Mouse (Mus musculus) heart, embryonic 11.5 days (tissue): Measurements from ENCODE around the gene Tspan11. TPM values are rescaled to one million over a fixed set of nuclear protein-coding genes. Genes with fewer than 3 reads are reported as not detected.

Experiments
- ATAC-seq: fragments of 200-750 bp; cut with Nextera tagmentation; replicated peaks from 2 replicates; pipeline ENCODE4 v1.8.0; 2017; ENCODE audit warnings: moderate library complexity; ENCODE audit not compliant: insufficient number of reproducible peaks, low FRiP score, low TSS enrichment
- H3K27ac ChIP-seq: fragments of 300-500 bp; sonication (generic); 2 replicates; pipeline ENCODE4 v1.5.1; 2014; ENCODE audit warnings: mild to moderate bottlenecking, low read depth, low read length
- H3K27me3 ChIP-seq: fragments of 300-500 bp; sonication (generic); 2 replicates; pipeline ENCODE4 v1.6.1; 2014; ENCODE audit warnings: mild to moderate bottlenecking, low read length, mixed read lengths; ENCODE audit not compliant: control insufficient read depth, insufficient read depth
- H3K36me3 ChIP-seq: fragments of 300-500 bp; sonication (generic); 2 replicates; pipeline ENCODE4 v1.6.1; 2014; ENCODE audit warnings: mild to moderate bottlenecking, low read length, moderate library complexity, mixed read lengths; ENCODE audit not compliant: control insufficient read depth, insufficient read depth
- H3K4me1 ChIP-seq: fragments of 300-500 bp; sonication (generic); 2 replicates; pipeline ENCODE4 v1.6.1; 2014; ENCODE audit warnings: low read length; ENCODE audit not compliant: control insufficient read depth, insufficient read depth
- H3K4me2 ChIP-seq: fragments of 300-500 bp; sonication (generic); 2 replicates; pipeline ENCODE4 v1.6.1; 2014; ENCODE audit warnings: mild to moderate bottlenecking, moderate library complexity
- H3K4me3 ChIP-seq: fragments of 300-500 bp; sonication (generic); 2 replicates; pipeline ENCODE4 v1.5.1; 2014; ENCODE audit warnings: low read depth, low read length
- H3K9ac ChIP-seq: fragments of 300-500 bp; sonication (generic); 2 replicates; pipeline ENCODE4 v1.6.1; 2014; ENCODE audit warnings: mild to moderate bottlenecking, low read depth, low read length, moderate library complexity
- H3K9me3 ChIP-seq: fragments of 300-500 bp; sonication (generic); replicated peaks from 2 replicates; pipeline ENCODE4 v1.6.1; 2016; ENCODE audit warnings: low read length; ENCODE audit not compliant: control insufficient read depth
- WGBS: fragments of 180-500 bp; shearing (Covaris S2); extraction: QIAGEN DNeasy Blood & Tissue Kit; methylation state at CpG from one replicate; pipeline ENCODE4 v1.1.7; 2014; ENCODE audit not compliant: insufficient replicate concordance; 5-methylcytosine and 5-hydroxymethylcytosine counted together
- polyA plus RNA-seq: library from polyadenylated mRNA; unstranded; fragments of >200 nt; fragmentation: Nextera tagmentation; extraction: Ambion mirVana; gene quantifications from 2 replicates; pipeline ENCODE4 v1.2.1, GENCODE M21; 2014

Tspan11 gene
- polyA plus RNA-seq, 1 experiment from 2014 or later, result 2.0 TPM

DNA sequence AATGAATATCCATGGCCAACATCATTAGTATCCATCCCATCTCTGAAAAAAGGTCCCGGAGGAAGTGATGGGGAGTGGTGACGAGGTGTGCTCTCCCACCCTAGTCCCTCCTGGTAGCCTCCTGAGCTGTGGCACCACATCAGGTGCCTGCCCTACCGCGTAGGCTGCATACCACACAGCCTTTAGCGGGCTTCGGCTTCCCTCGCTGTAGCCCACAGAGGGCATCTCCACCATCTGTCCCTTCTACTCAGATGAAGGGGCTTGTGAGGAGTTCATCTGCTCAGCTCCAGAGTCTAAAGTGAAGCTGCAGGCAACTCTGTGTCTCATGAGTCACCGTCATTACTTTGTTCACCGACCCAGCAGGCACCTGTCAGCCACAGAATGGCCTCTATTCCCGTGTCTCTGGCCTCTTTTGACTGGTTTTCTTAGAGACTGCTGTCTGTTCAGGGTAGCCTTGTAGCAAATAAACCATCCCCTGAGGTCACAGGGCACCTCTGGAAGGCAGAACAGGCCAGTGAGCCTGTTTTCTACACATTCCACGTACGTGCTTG lies 101.6 kb downstream of the Tspan11 start:
- no peaks in the 10 kb centered on the region for H3K9me3 ChIP-seq
- no peaks in the 10 kb centered on the region for H3K36me3 ChIP-seq
- ATAC-seq, result no peak
- peak overlapping the region; percentile 90 for H3K27ac ChIP-seq
- H3K4me2 ChIP-seq, result no peak overlapping the region
- H3K9ac ChIP-seq, result peak overlapping the region; percentile 59; the same call in 1 of the 2 replicates
- H3K27me3 ChIP-seq, result no peaks in the 10 kb centered on the region
- WGBS, result 87% methylated on average over 12 of the region's 12 CpGs
- no peak overlapping the region for H3K4me3 ChIP-seq
- H3K4me1 ChIP-seq, result peaks cover 77% of the 10 kb centered on the region

DNA sequence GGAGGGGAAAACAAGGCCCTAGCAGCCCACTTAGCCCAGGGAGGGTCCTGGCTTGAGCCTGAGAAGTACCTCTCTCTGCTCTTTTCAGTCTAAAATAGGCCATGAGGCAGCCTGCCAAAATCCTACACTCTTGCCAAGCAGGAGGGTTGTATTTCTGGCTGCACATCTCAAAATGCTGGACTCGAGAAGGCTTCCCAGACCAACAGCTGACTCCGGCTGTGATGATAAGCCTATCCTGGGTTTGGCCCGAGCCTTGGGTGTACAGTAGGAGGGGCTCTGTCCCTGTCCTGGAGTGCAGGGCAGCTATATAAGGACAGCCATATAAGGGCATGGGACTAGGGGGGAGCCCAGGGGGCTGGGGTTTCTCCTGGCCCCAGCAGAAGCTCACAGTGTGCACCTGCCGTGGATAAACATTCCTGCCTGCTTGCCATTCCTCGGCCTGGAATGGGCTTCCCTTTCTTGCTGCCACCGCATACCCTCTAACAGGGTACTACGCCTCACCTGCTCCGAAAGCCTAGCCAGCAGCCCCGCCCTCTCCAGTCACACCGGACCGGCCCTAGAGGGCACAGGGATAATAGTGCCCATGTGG lies 102.3 kb downstream of the Tspan11 start:
- Histone ChIP-seq H3K4me2 (peak overlapping the region; percentile 43), H3K4me3 (no peak overlapping the region), H3K4me1 (peaks cover 77% of the 10 kb centered on the region), H3K27ac (peak overlapping the region; percentile 90), H3K36me3 (no peaks in the 10 kb centered on the region), H3K9ac (peak overlapping the region; percentile 59), H3K9me3 (no peaks in the 10 kb centered on the region), H3K27me3 (no peaks in the 10 kb centered on the region)
- 47% methylated on average over 11 of the region's 11 CpGs for WGBS
- ATAC-seq, result peak; percentile 71

DNA sequence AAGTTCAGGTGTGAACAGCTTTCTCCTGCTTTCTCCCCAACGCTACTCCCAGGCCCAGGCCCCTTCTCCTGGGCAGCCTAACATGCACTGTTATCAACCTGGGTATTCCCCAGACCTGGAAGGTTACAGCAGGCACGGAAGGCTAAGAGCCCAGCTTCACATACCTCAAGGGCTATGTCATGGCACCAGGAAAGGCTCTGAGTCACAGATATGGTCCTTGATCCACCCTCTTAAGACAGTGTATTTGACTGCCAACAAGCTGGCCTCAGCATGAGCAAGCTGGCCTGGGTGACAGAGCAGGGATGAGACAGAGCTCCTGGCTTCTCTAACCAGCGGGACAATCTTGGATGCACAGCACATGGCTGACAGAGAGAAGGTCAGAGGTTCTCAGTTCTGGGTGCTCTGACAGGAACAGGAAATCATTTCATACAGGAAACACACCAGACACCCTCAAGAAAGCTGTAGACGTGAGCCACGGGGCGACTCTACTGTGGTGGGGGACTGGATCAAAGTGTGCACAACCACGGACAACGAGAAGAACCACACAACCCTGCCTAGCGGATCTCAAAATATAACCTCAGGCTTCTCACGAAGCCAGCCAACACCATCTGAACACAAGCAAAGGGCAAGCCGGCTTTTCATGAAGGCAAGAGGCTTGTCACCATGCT lies 104.3 kb downstream of the Tspan11 start:
- Histone ChIP-seq H3K4me3 (no peak overlapping the region), H3K4me2 (no peak overlapping the region; the same call in 1 of the 2 replicates), H3K9ac (peak overlapping the region; percentile 7; the same call in 1 of the 2 replicates), H3K27me3 (no peaks in the 10 kb centered on the region), H3K36me3 (no peaks in the 10 kb centered on the region), H3K27ac (peak overlapping the region; percentile 57), H3K4me1 (peaks cover 62% of the 10 kb centered on the region), H3K9me3 (no peaks in the 10 kb centered on the region)
- ATAC-seq, result peak; percentile 47; the same call in 1 of the 2 replicates
- 60% methylated on average over 11 of the region's 11 CpGs for WGBS

DNA sequence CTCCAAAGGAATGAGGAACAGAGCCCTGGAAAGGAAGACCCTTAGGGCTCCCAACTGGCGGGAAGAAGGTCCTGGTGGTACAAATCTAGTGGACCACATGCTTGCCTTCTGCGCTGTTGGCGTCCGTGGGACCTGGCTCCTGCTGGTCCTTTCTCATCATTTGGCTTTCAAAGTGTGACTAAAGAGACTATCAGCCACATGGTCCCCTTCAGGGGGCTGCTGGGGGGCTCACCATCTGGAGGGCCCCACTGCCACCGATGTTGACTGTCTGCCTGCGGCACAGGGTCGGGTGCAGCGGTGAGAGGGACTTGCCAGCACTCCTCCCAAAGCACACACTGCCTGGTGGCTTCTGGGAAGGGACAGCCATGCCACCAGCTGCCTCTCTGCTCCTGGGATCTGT lies 105.6 kb downstream of the Tspan11 start:
- no peak for ATAC-seq

DNA sequence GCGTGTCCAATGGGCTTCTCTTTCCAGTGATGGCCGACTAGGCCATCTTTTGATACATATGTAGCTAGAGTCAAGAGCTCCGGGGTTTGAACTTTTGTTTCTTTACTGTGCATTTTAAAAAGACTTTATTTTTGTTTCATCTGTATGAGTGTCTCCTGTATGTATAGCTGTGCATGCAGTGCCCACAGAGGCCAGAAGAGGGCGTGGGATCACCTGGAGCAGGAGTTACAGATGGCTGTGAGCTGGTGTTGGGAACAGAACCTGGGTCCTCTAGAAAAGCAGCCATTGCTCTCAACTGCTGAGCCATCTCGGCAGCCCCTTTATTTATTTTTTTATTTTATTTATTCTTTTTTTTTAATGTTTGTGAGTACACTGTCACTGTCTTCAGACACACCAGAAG lies 109.5 kb downstream of the Tspan11 start:
- no peak overlapping the region for H3K27ac ChIP-seq
- ATAC-seq, result no peak
- H3K27me3 ChIP-seq, result no peaks in the 10 kb centered on the region
- WGBS, result 71% methylated on average over 4 of the region's 5 CpGs
- H3K9me3 ChIP-seq, result no peaks in the 10 kb centered on the region
- H3K4me2 ChIP-seq, result no peak overlapping the region
- no peak overlapping the region for H3K9ac ChIP-seq
- H3K36me3 ChIP-seq, result no peaks in the 10 kb centered on the region; the same call in 1 of the 2 replicates
- no peak overlapping the region for H3K4me3 ChIP-seq
- peaks cover 14% of the 10 kb centered on the region for H3K4me1 ChIP-seq

More for the DNA sequence above, 105.6 kb downstream of the Tspan11 start:
- no peaks in the 10 kb centered on the region for H3K27me3 ChIP-seq
- no peak overlapping the region for H3K27ac ChIP-seq
- H3K4me1 ChIP-seq, result peaks cover 50% of the 10 kb centered on the region
- H3K4me3 ChIP-seq, result no peak overlapping the region
- H3K4me2 ChIP-seq, result no peak overlapping the region
- H3K36me3 ChIP-seq, result no peaks in the 10 kb centered on the region; the same call in 1 of the 2 replicates
- 80% methylated on average over 8 of the region's 8 CpGs for WGBS
- no peak overlapping the region for H3K9ac ChIP-seq
- H3K9me3 ChIP-seq, result no peaks in the 10 kb centered on the region

DNA sequence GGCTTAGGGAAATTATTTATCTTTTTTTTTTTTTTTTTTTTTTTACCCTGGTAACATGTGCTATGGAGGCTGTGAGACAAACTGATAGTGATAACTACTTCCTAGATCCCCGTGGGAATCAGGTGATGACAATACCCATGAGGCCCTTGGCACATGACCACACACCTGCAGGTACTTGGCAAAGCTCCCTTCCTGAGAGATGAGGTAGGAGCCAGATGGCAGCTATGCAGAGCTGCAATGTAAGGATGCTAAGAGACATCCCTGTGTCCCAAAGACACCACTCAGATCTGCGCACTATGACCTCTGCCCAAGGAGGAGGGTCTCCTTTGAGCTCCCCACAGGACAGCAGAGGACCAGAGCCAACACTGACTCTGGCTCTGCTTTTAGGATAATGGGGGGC lies 111.7 kb downstream of the Tspan11 start:
- no peaks in the 10 kb centered on the region for H3K9me3 ChIP-seq
- no peak overlapping the region for H3K4me3 ChIP-seq
- no peaks in the 10 kb centered on the region for H3K27me3 ChIP-seq
- WGBS, result 66% methylated on average over 2 of the region's 2 CpGs
- H3K4me1 ChIP-seq, result peaks cover 20% of the 10 kb centered on the region
- no peak overlapping the region for H3K4me2 ChIP-seq
- H3K9ac ChIP-seq, result no peak overlapping the region
- ATAC-seq, result no peak
- H3K27ac ChIP-seq, result no peak overlapping the region
- no peaks in the 10 kb centered on the region; the same call in 1 of the 2 replicates for H3K36me3 ChIP-seq

DNA sequence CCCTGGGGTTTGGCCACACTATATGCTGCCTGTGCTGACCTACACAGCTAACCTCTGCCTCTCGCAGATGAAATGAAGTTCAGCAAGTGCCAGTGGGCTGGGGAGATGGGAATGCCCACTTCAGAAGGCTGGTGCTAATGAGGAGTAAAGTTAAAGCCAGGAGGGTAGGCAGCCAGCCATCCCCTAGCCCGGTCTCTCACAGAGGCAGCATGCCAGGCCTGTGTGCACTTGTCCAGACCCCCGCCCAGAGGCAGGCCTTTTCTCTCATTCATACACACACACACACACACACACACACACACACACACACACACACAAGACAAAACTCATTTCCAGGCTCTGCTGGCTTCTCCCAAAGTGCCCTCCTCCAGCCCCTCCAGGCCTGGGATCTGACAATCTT lies 113.4 kb downstream of the Tspan11 start:
- no peak for ATAC-seq
- Histone ChIP-seq H3K4me3 (no peak overlapping the region), H3K4me2 (no peak overlapping the region), H3K36me3 (no peaks in the 10 kb centered on the region; the same call in 1 of the 2 replicates), H3K9me3 (no peaks in the 10 kb centered on the region), H3K4me1 (peaks cover 36% of the 10 kb centered on the region), H3K27ac (no peak overlapping the region), H3K9ac (no peak overlapping the region), H3K27me3 (no peaks in the 10 kb centered on the region)
- 82% methylated on average over 3 of the region's 3 CpGs for WGBS

DNA sequence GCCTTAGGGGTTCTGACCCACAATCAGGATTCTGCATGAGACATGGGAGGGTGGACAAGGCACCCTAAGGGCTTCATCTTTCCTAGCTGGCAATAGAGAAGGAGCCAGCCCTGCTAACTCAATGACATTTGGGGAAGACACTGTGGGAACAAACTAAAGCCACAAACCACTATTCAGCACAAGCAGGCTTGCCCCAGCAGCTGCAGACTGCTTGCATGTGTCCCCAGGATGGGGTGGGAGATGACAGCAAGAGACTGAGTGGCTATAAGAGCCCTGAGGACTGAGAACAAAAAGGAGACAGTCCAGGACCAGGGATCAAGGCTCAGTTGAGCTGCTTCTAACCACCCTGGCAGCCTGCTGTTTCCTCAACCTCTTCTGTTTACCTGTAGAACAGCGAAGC lies 114.2 kb downstream of the Tspan11 start:
- Histone ChIP-seq H3K27ac (no peak overlapping the region), H3K4me2 (no peak overlapping the region), H3K36me3 (no peaks in the 10 kb centered on the region; the same call in 1 of the 2 replicates), H3K9ac (no peak overlapping the region), H3K9me3 (no peaks in the 10 kb centered on the region), H3K27me3 (no peaks in the 10 kb centered on the region), H3K4me3 (no peak overlapping the region), H3K4me1 (peaks cover 43% of the 10 kb centered on the region)
- WGBS, result 68% methylated on average over 1 of the region's 1 CpGs
- no peak for ATAC-seq
